Mouse (Mus musculus): Measurements from ENCODE around the gene Enpp7. TPM values are rescaled to one million over a fixed set of nuclear protein-coding genes. Genes with fewer than 3 reads are reported as not detected.

The Enpp7 gene
- polyA plus RNA-seq, 1 experiment from 2014 or later = not detected

DNA sequence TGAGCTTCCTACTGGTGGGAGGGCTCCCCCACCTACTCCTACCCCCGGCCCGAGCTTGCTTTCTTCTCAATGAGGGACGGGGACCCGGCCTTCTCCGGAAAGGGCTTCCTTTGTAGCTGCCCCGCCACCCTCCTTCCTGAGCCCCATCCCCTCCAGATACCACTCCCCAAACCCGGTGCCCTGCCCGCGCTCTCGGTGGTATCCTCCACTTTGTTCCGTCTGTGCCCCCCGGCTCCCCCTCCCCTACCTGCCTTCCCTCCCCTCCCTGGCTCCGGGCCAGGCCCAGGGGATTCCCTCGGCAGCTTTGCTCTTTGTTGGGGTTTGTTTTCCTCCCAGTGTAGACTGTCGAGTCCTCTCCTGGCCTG, 35.6 kb downstream of the Enpp7 start:
- peaks cover 42% of the 10 kb centered on the region for H3K4me1 ChIP-seq (replicated peaks; ENCODE audit: control insufficient read depth, insufficient read depth, low read length)
- WGBS = 2% methylated on average over 15 of the region's 15 CpGs

DNA sequence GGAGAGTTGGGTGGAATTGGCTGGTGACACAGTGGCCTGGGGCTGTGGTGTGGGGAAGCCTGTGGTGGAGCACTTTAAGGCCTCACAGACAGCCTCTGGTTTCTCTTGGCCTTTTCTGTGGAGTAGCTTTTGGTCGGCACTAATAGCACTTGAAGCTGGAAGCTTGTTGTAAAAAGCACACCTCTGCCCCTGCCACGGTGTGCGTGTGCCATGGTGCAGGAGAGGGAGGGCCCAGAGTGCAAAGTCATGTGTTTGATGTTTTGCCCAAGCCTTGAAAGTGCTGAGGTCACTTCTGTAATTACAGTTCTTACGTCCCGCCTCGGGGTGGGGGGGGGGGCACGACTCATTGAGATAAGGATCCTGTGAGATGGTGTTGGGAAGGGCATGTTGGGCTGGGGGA, 36.3 kb downstream of the Enpp7 start:
- ATAC-seq = no peak
- H3K4me2 ChIP-seq (ENCODE audit: low read length) = peak overlapping the region; percentile 78

More for the DNA sequence above, 35.6 kb downstream of the Enpp7 start:
- peaks cover 21% of the 10 kb centered on the region for H3K36me3 ChIP-seq (ENCODE audit: control insufficient read depth, insufficient read depth)
- peak overlapping the region; percentile 92 for H3K9ac ChIP-seq (replicated peaks; ENCODE audit: low read depth, low read length)
- ATAC-seq = no peak
- H3K27me3 ChIP-seq (replicated peaks; ENCODE audit: control insufficient read depth, insufficient read depth, low read length) = peaks cover 6% of the 10 kb centered on the region; the same call in 1 of the 2 replicates
- peak overlapping the region; percentile 68 for H3K27ac ChIP-seq (ENCODE audit: low read length)
- peak overlapping the region; percentile 78 for H3K4me2 ChIP-seq (ENCODE audit: low read length)
- peak overlapping the region; percentile 54 for H3K4me3 ChIP-seq (replicated peaks; ENCODE audit: low read length)
- no peaks in the 10 kb centered on the region for H3K9me3 ChIP-seq (ENCODE audit: control insufficient read depth, low read length)

DNA sequence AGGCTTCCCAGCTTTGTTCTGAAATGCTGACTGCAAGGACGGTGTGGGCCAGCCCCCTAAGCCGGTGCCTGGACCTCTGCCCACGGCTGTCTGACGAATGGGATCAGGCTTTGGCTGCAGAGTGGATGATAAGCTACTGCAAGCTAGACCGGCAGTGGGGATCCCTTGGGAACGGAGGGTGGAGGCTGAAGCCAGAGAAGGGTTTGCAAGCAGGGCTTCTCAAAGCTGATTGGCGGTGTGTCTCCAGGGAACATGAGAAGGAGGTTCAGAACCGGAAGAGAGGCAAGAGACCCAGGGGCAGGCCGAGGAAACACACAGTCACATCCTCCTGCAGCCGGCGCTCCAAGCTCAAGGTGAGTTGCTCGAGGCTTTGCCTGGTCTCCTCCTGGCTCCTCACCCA, 38.2 kb downstream of the Enpp7 start:
- H3K4me2 ChIP-seq (ENCODE audit: low read length) = peak overlapping the region; percentile 78
- H3K9me3 ChIP-seq (ENCODE audit: control insufficient read depth, low read length) = no peaks in the 10 kb centered on the region
- H3K4me3 ChIP-seq (replicated peaks; ENCODE audit: low read length) = no peak overlapping the region
- no peak overlapping the region for H3K27ac ChIP-seq (ENCODE audit: low read length)
- no peak overlapping the region for H3K9ac ChIP-seq (replicated peaks; ENCODE audit: low read depth, low read length)
- H3K4me1 ChIP-seq (replicated peaks; ENCODE audit: control insufficient read depth, insufficient read depth, low read length) = peaks cover 42% of the 10 kb centered on the region
- no peak for ATAC-seq
- peaks cover 31% of the 10 kb centered on the region for H3K36me3 ChIP-seq (ENCODE audit: control insufficient read depth, insufficient read depth)
- 0 out of 2 replicates have a peak, but pooled peaks cover under 1% of the 10 kb centered on the region for H3K27me3 ChIP-seq (replicated peaks; ENCODE audit: control insufficient read depth, insufficient read depth, low read length)
- WGBS = 45% methylated on average over 12 of the region's 12 CpGs

More for the DNA sequence above, 36.3 kb downstream of the Enpp7 start:
- Histone ChIP-seq H3K27ac (ENCODE audit: low read length) (peak overlapping the region; percentile 68; the same call in 1 of the 2 replicates), H3K9ac (replicated peaks; ENCODE audit: low read depth, low read length) (peak overlapping the region; percentile 92), H3K9me3 (ENCODE audit: control insufficient read depth, low read length) (no peaks in the 10 kb centered on the region), H3K4me1 (replicated peaks; ENCODE audit: control insufficient read depth, insufficient read depth, low read length) (peaks cover 42% of the 10 kb centered on the region), H3K4me3 (replicated peaks; ENCODE audit: low read length) (peak overlapping the region; percentile 54), H3K36me3 (ENCODE audit: control insufficient read depth, insufficient read depth) (peaks cover 27% of the 10 kb centered on the region), H3K27me3 (replicated peaks; ENCODE audit: control insufficient read depth, insufficient read depth, low read length) (peaks cover 6% of the 10 kb centered on the region; the same call in 1 of the 2 replicates)
- WGBS = 9% methylated on average over 7 of the region's 7 CpGs

DNA sequence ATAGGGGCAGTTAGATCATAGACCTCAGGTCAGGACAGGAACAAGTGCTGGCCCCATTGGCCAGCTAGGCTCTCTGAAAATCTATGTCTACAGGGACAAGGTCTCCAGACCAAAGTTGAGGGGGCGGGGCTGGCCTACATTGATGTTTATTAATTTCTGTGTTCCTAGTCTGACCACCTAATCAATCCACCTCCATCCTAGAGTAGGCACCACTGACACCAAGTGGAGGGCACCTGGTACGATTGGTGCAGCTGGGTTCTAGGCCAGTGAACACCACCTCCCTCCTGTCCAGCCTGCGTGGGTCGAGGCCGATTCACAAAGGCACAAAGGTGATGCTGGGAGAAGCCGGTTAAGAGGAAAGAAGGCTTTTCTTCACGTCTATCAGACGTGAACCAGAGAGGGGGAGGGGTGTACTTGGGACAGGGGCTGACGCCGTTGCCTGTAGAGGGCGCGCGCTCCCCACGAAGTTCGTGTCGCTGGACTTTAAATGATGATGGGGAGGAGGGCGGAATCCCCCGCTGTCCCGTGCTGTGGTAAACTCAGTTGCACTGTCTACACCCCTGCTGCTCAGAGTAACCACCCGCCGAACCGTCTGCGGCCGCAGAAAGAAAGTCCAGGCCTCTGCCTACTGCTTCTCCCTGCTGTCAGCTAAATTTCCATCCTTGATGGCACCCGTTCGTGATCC, 46.0 kb downstream of the Enpp7 start:
- ATAC-seq = peak; percentile 37
- under 1% methylated on average over 26 of the region's 26 CpGs for WGBS
- H3K4me3 ChIP-seq (replicated peaks; ENCODE audit: low read length) = 0 out of 2 replicates have a peak overlapping the region, but pooled peaks have one; percentile 3
- H3K27me3 ChIP-seq (replicated peaks; ENCODE audit: control insufficient read depth, insufficient read depth, low read length) = peaks cover 27% of the 10 kb centered on the region
- H3K9ac ChIP-seq (replicated peaks; ENCODE audit: low read depth, low read length) = no peak overlapping the region
- no peaks in the 10 kb centered on the region for H3K9me3 ChIP-seq (ENCODE audit: control insufficient read depth, low read length)
- H3K4me1 ChIP-seq (replicated peaks; ENCODE audit: control insufficient read depth, insufficient read depth, low read length) = peaks cover 44% of the 10 kb centered on the region
- peak overlapping the region; percentile 31 for H3K4me2 ChIP-seq (ENCODE audit: low read length)
- peaks cover 6% of the 10 kb centered on the region for H3K36me3 ChIP-seq (ENCODE audit: control insufficient read depth, insufficient read depth)
- no peak overlapping the region for H3K27ac ChIP-seq (ENCODE audit: low read length)

DNA sequence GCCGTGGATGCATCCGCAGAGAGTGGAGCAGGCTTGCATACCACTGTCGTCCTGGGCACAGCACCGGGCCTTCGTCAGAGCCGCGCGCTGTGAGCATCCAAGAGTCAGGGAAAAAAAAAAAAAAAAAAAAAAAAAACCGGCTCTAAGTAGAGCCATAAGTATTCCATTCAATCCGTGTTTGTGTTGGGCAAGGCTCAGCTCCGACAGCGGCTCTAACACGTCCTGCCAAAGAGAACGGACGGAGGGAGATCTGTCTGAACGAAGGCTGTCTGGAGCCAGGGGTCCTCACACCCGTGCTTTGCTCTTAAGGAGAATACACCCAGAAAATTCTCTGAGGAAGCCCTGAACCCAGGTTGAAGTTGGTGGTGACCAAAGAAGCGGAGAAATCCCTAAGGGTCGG, 46.6 kb downstream of the Enpp7 start:
- H3K27ac ChIP-seq (ENCODE audit: low read length) = no peak overlapping the region
- 0 out of 2 replicates have a peak overlapping the region, but pooled peaks have one; percentile 3 for H3K4me3 ChIP-seq (replicated peaks; ENCODE audit: low read length)
- H3K36me3 ChIP-seq (ENCODE audit: control insufficient read depth, insufficient read depth) = peaks cover 2% of the 10 kb centered on the region; the same call in 1 of the 2 replicates
- no peaks in the 10 kb centered on the region for H3K9me3 ChIP-seq (ENCODE audit: control insufficient read depth, low read length)
- no peak overlapping the region for H3K9ac ChIP-seq (replicated peaks; ENCODE audit: low read depth, low read length)
- peak overlapping the region; percentile 31 for H3K4me2 ChIP-seq (ENCODE audit: low read length)
- ATAC-seq = no peak
- WGBS = 5% methylated on average over 19 of the region's 19 CpGs
- peaks cover 50% of the 10 kb centered on the region for H3K4me1 ChIP-seq (replicated peaks; ENCODE audit: control insufficient read depth, insufficient read depth, low read length)
- H3K27me3 ChIP-seq (replicated peaks; ENCODE audit: control insufficient read depth, insufficient read depth, low read length) = peaks cover 27% of the 10 kb centered on the region

DNA sequence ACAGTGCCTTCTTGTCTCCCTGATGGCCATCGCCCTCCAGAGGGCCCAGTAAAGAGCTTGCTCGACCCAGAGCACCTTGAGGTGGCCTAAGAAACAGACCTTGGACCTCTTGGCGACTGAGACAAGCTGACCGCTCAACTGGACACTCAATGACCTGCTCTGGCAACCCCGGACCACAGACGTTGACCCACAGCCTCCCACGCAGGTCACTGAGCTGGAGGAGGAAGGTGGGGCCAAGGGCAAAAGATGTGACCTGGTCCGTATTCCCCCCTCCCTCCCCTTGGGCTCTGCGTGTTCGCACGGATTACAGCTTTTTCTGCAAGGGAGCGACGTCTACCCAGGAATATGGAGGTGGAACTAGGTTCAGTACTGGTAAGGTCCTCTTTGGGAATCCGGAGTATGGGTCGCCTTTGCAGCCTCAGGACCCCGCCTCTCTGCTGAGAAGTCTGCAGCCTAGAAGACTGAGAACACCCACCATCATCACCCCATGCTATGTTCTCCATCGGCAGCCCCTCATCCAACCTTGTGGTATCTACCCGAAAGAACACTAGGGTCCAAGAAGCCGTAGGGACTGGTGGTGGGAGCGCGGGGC, 47.2 kb downstream of the Enpp7 start:
- Histone ChIP-seq H3K4me1 (replicated peaks; ENCODE audit: control insufficient read depth, insufficient read depth, low read length) (peaks cover 56% of the 10 kb centered on the region), H3K9me3 (ENCODE audit: control insufficient read depth, low read length) (no peaks in the 10 kb centered on the region), H3K9ac (replicated peaks; ENCODE audit: low read depth, low read length) (no peak overlapping the region), H3K36me3 (ENCODE audit: control insufficient read depth, insufficient read depth) (peaks cover 2% of the 10 kb centered on the region; the same call in 1 of the 2 replicates), H3K4me3 (replicated peaks; ENCODE audit: low read length) (0 out of 2 replicates have a peak overlapping the region, but pooled peaks have one; percentile 3), H3K27ac (ENCODE audit: low read length) (no peak overlapping the region), H3K27me3 (replicated peaks; ENCODE audit: control insufficient read depth, insufficient read depth, low read length) (peaks cover 27% of the 10 kb centered on the region), H3K4me2 (ENCODE audit: low read length) (peak overlapping the region; percentile 18; the same call in 1 of the 2 replicates)
- ATAC-seq = no peak
- WGBS = 3% methylated on average over 21 of the region's 21 CpGs

DNA sequence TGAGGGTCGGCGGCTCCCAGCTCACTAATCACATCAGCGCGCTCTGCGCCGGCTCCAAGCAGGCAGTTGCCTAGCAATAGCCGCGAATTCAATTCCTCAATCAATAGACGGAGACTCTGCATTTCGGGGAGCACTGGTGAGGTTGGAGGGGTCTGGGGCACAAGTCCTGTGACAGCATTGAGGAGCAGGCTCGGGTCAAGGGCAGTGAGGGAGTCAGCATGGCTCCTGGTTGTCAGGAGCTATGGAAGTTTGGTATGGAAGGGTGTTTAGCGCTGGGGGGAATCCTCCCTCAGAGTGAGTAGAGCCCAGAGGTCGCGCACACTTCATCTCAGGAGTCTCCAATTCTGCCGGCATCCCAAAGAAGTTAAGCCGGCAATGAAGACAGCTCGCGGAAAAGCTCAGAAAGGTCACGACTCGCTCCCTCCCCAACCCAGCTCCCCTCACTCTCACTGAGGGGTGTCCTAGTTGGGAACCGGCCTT, 47.7 kb downstream of the Enpp7 start:
- no peak overlapping the region for H3K27ac ChIP-seq (ENCODE audit: low read length)
- H3K9me3 ChIP-seq (ENCODE audit: control insufficient read depth, low read length) = no peaks in the 10 kb centered on the region
- H3K27me3 ChIP-seq (replicated peaks; ENCODE audit: control insufficient read depth, insufficient read depth, low read length) = peaks cover 27% of the 10 kb centered on the region
- no peak overlapping the region for H3K9ac ChIP-seq (replicated peaks; ENCODE audit: low read depth, low read length)
- peak overlapping the region; percentile 18; the same call in 1 of the 2 replicates for H3K4me2 ChIP-seq (ENCODE audit: low read length)
- ATAC-seq = no peak
- H3K36me3 ChIP-seq (ENCODE audit: control insufficient read depth, insufficient read depth) = no peaks in the 10 kb centered on the region; the same call in 1 of the 2 replicates
- H3K4me1 ChIP-seq (replicated peaks; ENCODE audit: control insufficient read depth, insufficient read depth, low read length) = peaks cover 56% of the 10 kb centered on the region
- 4% methylated on average over 21 of the region's 21 CpGs for WGBS
- 0 out of 2 replicates have a peak overlapping the region, but pooled peaks have one; percentile 3 for H3K4me3 ChIP-seq (replicated peaks; ENCODE audit: low read length)

DNA sequence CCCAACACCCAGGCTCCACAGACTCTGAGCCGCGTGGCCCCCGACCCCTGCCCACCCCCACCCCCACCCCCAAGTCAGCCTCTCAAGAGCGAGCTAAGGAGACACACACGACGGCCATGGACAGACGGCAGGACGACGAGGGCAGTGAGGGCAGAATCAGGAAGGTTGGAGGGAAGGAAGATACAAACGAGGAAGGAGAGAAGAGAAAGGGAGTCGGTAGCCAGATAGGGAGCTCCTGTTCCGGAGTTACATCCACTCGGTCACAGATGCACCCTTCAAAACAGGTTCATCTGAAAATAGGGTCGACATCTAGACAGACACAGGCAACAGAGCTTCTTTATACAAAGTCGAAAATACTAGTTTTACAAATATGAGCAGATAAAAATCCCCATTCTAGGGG, 48.5 kb downstream of the Enpp7 start:
- Histone ChIP-seq H3K27me3 (replicated peaks; ENCODE audit: control insufficient read depth, insufficient read depth, low read length) (peaks cover 27% of the 10 kb centered on the region), H3K4me3 (replicated peaks; ENCODE audit: low read length) (no peak overlapping the region), H3K36me3 (ENCODE audit: control insufficient read depth, insufficient read depth) (no peaks in the 10 kb centered on the region), H3K4me2 (ENCODE audit: low read length) (no peak overlapping the region), H3K9ac (replicated peaks; ENCODE audit: low read depth, low read length) (no peak overlapping the region), H3K27ac (ENCODE audit: low read length) (no peak overlapping the region), H3K4me1 (replicated peaks; ENCODE audit: control insufficient read depth, insufficient read depth, low read length) (peaks cover 57% of the 10 kb centered on the region), H3K9me3 (ENCODE audit: control insufficient read depth, low read length) (no peaks in the 10 kb centered on the region)
- WGBS = 9% methylated on average over 15 of the region's 15 CpGs
- no peak for ATAC-seq

All from forebrain, embryonic 16.5 days (tissue).